Mouse (Mus musculus): ENCODE data around the gene Sh2b2. TPM values are rescaled to one million over a fixed set of nuclear protein-coding genes. Genes with fewer than 3 reads are reported as not detected.

The Sh2b2 gene
- total RNA-seq (2022) = 1 to 10 TPM; 2.1 to 2.8 (median 2.5) TPM

DNA sequence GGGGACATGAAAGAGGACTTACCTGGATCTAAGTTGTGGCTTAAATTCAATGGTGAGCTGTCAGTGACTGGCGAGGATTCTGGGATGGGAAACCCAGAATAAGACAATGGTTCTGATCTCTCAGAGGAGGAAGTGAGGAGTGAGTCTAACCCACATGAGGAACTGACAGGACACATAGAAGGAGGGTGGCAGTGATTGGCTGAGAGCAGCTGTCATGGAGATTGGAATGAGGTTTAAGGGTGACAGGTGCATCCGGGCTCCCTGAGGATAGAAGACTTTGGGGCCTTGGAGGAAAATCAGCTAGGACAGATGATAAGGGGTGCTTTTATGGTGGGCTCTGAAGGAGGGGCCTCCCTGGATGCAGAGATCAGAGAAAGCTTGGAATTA lies at the start of gene Sh2b2:
Sh2b2 (minus strand) TSS at position 105 of the 387 bp plus-strand sequence.
- DNase-seq (ENCODE audit: low spot score in 2 of 2) = no peak

- no peak for DNase-seq (ENCODE audit: low spot score in 2 of 2)
Measured at GRCm38 (mm10) chr5:136292971-136293418, 46.6 kb upstream of the Sh2b2 start.

DNA sequence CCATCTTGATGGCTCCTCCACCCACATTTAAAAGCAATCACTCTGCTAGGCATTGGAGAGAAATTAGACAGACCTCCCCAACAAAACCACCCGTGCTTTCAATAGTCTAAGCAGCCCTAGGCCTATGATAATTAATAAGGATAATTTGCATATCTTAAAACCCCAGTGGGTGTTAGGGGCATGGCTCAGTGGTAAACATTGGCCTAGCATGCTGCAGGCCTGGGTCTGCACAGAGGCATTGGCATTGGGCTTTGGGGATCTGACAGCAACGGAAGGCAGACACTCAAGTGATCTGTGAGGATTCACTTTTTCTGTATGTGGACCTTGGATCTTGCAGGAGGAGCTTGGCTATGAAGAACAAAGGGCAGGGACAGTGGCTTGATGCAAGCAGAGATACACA lies 46.0 kb upstream of the Sh2b2 start:
- DNase-seq (ENCODE audit: low spot score in 2 of 2) = no peak

DNA sequence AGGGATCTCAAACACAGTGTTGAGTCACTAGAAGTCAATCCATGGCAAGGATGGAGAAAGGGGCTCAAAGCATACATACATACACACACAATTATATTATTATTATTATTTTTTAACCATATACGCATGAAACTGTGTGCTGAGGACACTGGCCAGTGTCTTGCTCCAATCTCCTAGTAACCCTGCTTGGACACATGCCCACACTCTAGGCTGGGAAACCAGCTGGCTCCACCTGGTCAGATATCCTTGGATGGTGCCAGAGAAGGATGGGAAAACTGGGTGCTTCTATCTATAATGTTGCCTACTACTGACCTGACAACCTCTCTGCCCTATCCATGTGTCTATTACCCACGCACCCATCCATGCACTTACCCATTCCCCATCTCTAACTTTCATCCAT lies 45.2 kb upstream of the Sh2b2 start:
- DNase-seq (ENCODE audit: low spot score in 2 of 2) = no peak

GRCm38 (mm10) chr5:136289776-136290175 lies 43.4 kb upstream of the Sh2b2 start:
- DNase-seq (ENCODE audit: low spot score in 2 of 2) = no peak

- no peak for DNase-seq (ENCODE audit: low spot score in 2 of 2)
Measured at GRCm38 (mm10) chr5:136288351-136289081, 42.2 kb upstream of the Sh2b2 start.

- no peak for DNase-seq (ENCODE audit: low spot score in 2 of 2)
Measured at GRCm38 (mm10) chr5:136286566-136286965, 40.2 kb upstream of the Sh2b2 start.

DNA sequence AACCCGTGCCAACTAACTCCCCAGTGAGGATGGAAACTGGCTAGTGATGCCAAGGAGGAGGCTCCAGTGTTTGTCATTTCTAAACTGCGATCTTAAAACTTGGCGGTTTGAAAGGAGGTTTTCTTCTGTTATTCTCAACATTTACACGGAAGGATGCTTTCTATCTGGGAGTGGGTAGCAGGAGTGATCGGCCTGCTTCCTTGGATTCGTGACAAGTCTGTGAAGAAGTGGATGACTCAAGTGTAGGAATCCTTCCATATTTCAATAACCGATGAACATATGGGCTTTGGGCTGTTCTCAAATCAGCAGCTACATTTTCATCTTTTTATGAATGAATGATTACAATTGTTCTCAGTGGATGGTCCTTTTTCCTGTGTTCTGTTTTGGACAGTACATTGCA lies 38.8 kb upstream of the Sh2b2 start:
- DNase-seq (ENCODE audit: low spot score in 2 of 2) = no peak

DNA sequence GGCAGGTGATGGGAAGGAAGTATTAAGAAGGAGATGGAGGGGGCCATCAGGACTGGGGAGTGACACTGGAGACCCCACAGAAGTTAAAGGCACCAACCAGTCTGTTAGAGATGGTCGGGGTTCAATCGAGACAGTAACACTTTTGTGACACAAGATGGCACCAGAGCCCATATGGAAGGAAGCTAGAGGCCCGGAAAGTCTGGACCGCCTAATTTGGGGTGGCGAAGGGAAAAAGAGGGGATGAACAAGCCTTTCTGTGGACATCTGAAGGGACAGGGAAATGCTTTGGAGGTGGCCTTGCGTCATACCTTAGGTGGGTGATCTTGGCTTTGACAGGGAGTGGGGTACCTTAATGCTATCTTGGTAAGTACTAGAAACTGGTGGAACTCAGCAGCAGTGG lies 35.0 kb upstream of the Sh2b2 start:
- DNase-seq (ENCODE audit: low spot score in 2 of 2) = no peak

- no peak for DNase-seq (ENCODE audit: low spot score in 2 of 2)
Measured at GRCm38 (mm10) chr5:136274739-136275138, 28.4 kb upstream of the Sh2b2 start.

GRCm38 (mm10) chr5:136269937-136270336 lies 23.6 kb upstream of the Sh2b2 start:
- DNase-seq (ENCODE audit: low spot score in 2 of 2) = no peak

- no peak for DNase-seq (ENCODE audit: low spot score in 2 of 2)
Measured at GRCm38 (mm10) chr5:136266077-136266476, 19.7 kb upstream of the Sh2b2 start.

DNA sequence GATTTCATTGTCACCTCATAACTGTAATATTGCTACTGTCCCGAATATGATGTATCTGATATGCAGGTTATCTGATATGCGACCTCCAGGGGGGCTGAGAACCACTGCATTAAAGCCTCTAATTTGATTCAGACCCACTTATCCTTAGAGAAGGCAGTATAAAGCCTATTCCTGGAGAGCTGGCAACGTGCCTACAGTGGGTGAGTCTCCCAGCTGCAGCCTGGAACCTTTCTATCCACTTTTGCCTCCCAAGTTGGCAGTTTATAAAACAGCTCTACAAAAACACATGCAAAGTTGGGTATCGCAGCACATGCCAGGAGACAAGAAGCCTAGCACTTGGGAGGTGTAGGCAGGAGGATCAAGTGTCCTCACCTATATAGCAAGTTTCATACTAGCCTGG lies 17.0 kb upstream of the Sh2b2 start:
- DNase-seq (ENCODE audit: low spot score in 2 of 2) = no peak

DNA sequence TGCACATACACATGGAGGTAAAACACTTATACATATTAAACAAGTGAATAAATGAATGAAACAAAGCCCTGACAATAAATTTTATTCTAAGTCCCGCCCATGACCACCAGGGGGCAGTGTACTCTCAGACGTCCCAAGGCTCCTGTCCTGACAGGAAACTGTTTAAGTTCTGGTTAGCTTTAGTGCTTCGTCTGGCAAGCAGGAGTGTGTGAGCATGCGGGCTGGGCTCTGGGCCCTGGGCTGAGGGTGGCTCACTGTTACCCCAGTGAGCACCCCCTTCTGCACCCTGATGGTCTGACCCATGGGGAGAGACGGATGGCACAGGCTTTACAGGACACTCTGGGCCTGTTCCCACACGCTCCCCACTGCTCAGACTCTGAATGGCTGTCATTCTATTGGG lies 12.6 kb upstream of the Sh2b2 start:
- peak; percentile 24 to 41 for DNase-seq (ENCODE audit: low spot score in 2 of 2)

DNA sequence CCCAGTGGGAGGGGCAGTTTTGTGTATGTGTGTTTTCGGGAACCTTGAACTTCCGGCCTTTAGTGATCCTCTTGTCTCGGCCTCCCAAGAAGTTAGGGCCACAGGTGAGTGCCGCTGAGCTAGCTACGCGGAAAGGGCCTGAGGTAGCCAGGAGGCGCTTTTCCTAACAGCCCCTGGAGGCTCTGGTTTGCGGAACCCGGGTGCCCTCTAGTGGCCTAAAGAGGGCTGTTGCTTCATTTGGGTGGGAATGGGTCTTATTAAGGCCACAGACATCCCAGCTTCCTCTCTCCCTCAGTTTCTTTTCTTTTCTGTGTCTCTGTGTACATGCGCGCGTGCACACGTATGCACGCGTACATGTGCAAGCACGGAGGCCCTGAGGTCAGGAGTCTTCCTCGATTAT lies 6.5 kb upstream of the Sh2b2 start:
- DNase-seq (ENCODE audit: low spot score in 2 of 2) = peak; percentile 57 to 68

DNA sequence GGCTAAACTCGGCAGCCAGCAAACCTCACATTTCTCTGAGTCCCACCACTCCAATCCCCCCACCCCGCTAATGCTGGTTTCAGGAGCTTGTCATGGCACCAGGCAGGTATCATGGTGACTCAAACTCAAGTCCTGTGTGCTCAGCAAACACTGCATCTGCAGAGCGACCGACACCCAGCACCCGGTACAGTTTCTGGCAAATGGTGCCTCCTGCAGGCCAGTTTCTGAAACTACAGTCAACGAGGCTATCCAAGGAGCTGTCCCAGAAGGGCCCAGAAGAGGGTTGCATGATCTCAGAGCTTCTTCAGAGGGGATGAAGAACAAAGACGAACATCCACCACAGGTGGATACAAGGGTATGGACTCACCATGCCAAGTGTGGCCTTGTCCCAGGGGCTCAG lies 4.6 kb upstream of the Sh2b2 start:
- DNase-seq (ENCODE audit: low spot score in 2 of 2) = no peak

- no peak for DNase-seq (ENCODE audit: low spot score in 2 of 2)
Measured at GRCm38 (mm10) chr5:136248441-136248840, 2.1 kb upstream of the Sh2b2 start.

DNA sequence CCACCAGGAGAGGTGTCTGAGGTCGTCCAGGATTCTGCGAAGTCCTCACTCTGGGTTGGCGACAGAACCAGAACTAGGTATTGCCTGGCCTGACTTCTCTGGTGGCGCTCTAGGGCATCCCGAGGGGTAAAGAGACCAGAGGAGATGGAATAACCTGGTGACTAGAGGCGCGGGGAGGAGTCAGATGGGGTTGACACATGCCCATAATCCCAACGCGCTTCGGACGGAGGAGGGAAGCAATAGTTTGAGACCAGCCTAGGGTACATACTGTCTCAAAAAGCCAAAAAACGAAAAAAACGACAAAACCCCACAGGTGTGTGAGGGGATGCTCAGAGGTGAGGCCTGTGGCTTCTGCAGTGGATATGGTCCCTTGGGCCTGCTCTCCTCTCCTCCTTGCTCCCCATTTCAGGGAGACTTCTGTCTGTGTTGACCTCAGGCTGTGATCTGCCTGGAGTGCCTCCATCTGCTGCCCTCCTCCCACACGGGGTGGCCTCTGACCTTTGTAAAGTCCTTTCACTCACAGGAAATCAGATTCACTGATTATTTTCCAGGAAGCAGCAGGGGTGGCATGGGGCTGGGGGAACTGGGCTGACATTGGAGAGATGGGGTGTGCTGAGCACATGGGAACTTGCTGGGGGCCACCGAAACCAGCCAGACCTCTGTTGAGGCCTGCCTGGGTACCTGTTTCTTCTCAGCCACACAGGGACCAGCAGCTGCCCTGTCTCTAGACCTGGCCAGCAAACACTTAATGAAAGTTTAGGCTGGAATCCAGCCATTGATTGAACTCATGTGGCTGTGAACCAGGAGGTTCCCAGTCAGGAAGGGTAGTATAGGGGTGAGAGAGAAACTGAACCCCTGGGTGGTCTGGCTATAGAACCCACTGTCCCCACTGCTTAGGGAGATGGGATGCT lies 560 bp downstream of the Sh2b2 start:
- no peak for DNase-seq (ENCODE audit: low spot score in 2 of 2)

DNA sequence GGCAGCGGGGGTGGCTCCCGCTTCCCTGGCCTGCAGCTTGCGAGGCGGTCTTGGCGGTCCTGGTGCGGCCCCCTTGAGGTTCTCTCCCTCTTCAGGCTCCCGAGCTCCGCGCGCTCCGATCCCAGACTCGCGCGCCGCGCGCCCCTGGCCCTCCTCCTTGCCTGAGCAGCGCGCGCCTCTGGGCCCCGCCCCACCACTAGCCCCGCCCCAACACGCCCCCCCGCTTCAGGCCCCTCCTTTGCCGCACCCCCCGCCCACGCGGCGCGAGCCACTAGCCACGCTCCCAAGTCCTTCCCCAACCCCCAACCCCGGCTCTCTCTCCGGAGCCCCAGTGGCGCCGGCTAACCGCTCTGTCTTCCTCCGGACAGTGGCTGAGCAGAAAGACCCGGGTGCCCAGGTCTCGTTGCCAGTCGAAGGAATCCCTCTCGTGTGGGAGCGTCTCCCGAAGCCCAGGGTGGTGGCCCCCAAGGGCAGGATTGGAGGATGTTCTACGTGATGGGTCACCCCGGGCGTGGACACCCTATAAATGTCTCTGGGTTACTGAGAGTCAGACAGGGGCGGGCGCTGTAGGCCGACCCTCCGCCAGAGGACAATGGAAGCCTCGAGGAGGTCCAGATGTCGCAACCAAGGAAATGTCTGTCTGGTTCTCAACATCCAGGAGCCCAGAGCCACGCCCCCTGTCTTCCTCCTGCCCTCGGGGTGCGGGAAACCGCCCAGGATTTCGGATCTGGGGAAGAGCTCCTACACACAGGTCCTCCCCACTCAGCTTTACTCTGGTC lies 1.4 kb downstream of the Sh2b2 start:
- peak; percentile 60 to 70 for DNase-seq (ENCODE audit: low spot score in 2 of 2)

GRCm38 (mm10) chr5:136243851-136244761 lies 2.2 kb downstream of the Sh2b2 start:
- DNase-seq (ENCODE audit: low spot score in 2 of 2) = no peak

DNA sequence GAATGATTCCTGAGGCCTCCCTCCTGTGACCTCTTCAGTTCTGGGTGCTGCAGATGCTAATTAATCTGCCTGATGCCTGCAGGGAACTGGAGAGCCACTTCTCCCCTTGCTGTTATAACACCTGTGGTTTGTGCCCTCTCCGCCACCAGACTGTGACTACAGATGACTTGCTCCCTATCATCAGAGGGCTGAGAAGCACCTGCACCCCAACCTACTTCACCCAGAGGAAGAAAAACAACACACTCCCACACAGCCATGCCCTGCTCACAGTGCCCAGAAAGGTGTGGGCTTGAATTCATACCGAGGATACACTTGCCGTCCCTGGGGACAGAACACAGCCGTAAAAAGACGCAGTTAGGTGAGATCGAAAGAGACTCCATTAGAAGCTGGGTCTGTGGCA lies 5.2 kb downstream of the Sh2b2 start:
- DNase-seq (ENCODE audit: low spot score in 2 of 2) = no peak
